Mouse (Mus musculus) midbrain, embryonic 13.5 days (tissue): Measurements from ENCODE around the gene Bdkrb2. TPM values are rescaled to one million over a fixed set of nuclear protein-coding genes. Genes with fewer than 3 reads are reported as not detected.

Experiments used
- ATAC-seq: fragments of 200-750 bp; cut with Nextera tagmentation; 2 replicates; pipeline ENCODE4 v1.8.0; 2017; ENCODE audit warnings: mild to moderate bottlenecking, moderate TSS enrichment, moderate library complexity
- H3K27ac ChIP-seq: fragments of 300-500 bp; sonication (generic); 2 replicates; pipeline ENCODE4 v1.5.1; 2015; ENCODE audit warnings: inconsistent platforms, mild to moderate bottlenecking, moderate library complexity
- H3K27me3 ChIP-seq: fragments of 300-500 bp; sonication (generic); 2 replicates; pipeline ENCODE4 v1.6.1; 2015; ENCODE audit warnings: mild to moderate bottlenecking, inconsistent platforms
- H3K36me3 ChIP-seq: fragments of 300-500 bp; sonication (generic); 2 replicates; pipeline ENCODE4 v1.6.1; 2015; ENCODE audit warnings: mild to moderate bottlenecking, inconsistent platforms
- H3K4me1 ChIP-seq: fragments of 300-500 bp; sonication (generic); replicated peaks from 2 replicates; pipeline ENCODE4 v1.6.1; 2015; ENCODE audit warnings: inconsistent platforms
- H3K4me2 ChIP-seq: fragments of 300-500 bp; sonication (generic); replicated peaks from 2 replicates; pipeline ENCODE4 v1.6.1; 2015; ENCODE audit warnings: moderate library complexity, mild to moderate bottlenecking, inconsistent platforms
- H3K4me3 ChIP-seq: fragments of 300-500 bp; sonication (generic); replicated peaks from 2 replicates; pipeline ENCODE4 v1.5.1; 2015; ENCODE audit warnings: mild to moderate bottlenecking, inconsistent platforms
- H3K9ac ChIP-seq: fragments of 300-500 bp; sonication (generic); replicated peaks from 2 replicates; pipeline ENCODE4 v1.6.1; 2015; ENCODE audit warnings: mild to moderate bottlenecking, inconsistent platforms
- H3K9me3 ChIP-seq: fragments of 300-500 bp; sonication (generic); 2 replicates; pipeline ENCODE4 v1.6.1; 2016; ENCODE audit warnings: mild to moderate bottlenecking, inconsistent platforms
- WGBS: fragments of 180-500 bp; shearing (Covaris S2); methylation state at CpG from one replicate; pipeline ENCODE4 v1.1.7; 2015; 5-methylcytosine and 5-hydroxymethylcytosine counted together
- polyA plus RNA-seq: library from polyadenylated mRNA; unstranded; fragments of >200 nt; fragmentation: Nextera tagmentation; extraction: Ambion mirVana; gene quantifications from 2 replicates; pipeline ENCODE4 v1.2.1, GENCODE M21; 2015

The Bdkrb2 gene
- polyA plus RNA-seq: 0.53 and 0.77 TPM in 2 replicates

DNA sequence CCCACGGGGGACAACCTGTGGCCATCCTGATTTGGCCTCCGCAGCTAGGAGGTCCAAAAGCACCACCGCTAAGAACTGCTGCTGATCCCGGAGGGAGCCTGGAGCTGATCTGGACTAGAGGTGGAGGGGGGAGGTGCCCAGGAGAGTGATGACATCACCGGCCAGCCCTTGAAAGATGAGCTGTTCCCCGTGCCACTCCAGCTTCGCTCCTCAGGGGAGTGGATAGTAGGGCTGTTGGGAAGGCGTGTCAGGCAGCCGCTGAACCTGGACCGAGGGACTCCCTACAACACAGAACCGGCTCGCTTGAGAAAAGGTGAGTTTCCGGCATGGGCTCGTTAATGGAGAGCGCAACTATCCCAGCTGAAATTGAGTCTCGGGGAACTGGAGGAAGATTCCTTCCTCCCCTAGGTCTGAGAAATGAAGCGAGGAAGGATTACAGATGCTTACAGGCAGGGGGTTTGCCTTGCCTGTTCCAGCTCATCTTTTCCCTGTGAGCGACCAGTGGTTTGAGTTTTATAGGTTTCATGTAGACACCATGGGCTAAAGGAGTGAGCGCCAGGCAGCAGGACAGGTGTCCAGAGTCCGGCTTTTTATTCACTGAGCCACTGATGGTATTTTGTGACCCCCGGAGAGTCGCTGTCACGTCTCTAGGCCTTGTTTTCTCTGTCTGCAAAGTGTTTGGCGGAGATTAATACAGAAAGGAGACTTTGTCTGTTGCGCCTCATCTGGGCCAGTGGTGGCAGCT, at the start of gene Bdkrb2:
Gene Bdkrb2 (plus strand): TSS at position 291 of the 745 bp plus-strand sequence.
- no peaks in the 10 kb centered on the region for H3K9me3 ChIP-seq
- peak within 1 kb of the TSS; percentile 35 for H3K4me3 ChIP-seq
- 2% methylated on average over 25 of the region's 25 CpGs for WGBS
- H3K9ac ChIP-seq: peak within 1 kb of the TSS; percentile 39
- H3K4me1 ChIP-seq: peaks cover 23% of the 10 kb centered on the region
- H3K36me3 ChIP-seq: no peaks in the 10 kb centered on the region
- H3K27ac ChIP-seq: no peak within 1 kb of the TSS
- H3K27me3 ChIP-seq: peaks cover 49% of the 10 kb centered on the region
- ATAC-seq: peak; percentile 69
- peak within 1 kb of the TSS; percentile 65 for H3K4me2 ChIP-seq

GRCm38 (mm10) chr12:105514111-105514510, 48.9 kb upstream of the Bdkrb2 start:
- no peak for ATAC-seq
- H3K4me2 ChIP-seq: no peak overlapping the region
- WGBS: 87% methylated on average over 10 of the region's 10 CpGs
- no peak overlapping the region for H3K4me3 ChIP-seq
- no peak overlapping the region for H3K9ac ChIP-seq
- no peaks in the 10 kb centered on the region for H3K27me3 ChIP-seq
- H3K9me3 ChIP-seq: no peaks in the 10 kb centered on the region
- no peaks in the 10 kb centered on the region for H3K36me3 ChIP-seq
- no peak overlapping the region for H3K27ac ChIP-seq
- no peaks in the 10 kb centered on the region for H3K4me1 ChIP-seq

DNA sequence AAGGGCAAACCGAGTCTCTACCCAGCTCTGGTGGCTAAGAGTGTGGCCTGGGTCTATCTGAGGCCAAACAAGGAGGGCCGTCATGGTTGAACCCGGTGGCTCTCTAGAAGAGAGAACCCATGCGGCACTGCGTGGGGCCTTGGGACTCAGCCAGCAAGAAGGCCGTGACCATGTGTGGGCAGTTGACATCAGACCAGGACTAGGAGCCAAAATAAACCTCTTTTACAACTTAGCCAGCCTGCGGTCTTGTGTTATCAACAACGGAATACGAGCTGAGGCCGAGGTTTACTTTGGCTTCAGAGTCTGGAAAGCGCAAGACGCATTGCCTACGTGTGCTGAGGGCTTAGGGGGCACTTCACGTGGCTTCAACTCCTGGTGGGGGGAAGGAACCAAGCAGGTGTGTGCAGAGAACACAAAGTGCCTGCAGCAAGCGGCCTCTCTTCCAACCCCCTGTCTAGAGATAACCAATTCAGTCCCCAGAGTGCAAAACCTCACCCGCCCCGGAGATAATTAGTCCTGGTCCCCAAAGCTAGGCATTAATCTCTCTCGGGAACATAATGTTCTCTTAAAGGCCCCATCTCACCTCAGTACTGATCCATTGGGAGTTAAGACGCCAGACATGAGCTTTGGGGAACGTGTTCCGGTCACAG, 45.9 kb upstream of the Bdkrb2 start:
- Histone ChIP-seq H3K9me3 (no peaks in the 10 kb centered on the region), H3K4me2 (no peak overlapping the region), H3K4me1 (no peaks in the 10 kb centered on the region), H3K36me3 (no peaks in the 10 kb centered on the region), H3K27me3 (no peaks in the 10 kb centered on the region), H3K27ac (no peak overlapping the region), H3K4me3 (no peak overlapping the region), H3K9ac (no peak overlapping the region)
- ATAC-seq: no peak
- 86% methylated on average over 21 of the region's 21 CpGs for WGBS

- H3K27me3 ChIP-seq: no peaks in the 10 kb centered on the region
- 83% methylated on average over 2 of the region's 2 CpGs for WGBS
- no peak overlapping the region for H3K27ac ChIP-seq
- H3K4me1 ChIP-seq: no peaks in the 10 kb centered on the region
- ATAC-seq: no peak
- H3K4me3 ChIP-seq: no peak overlapping the region
- no peaks in the 10 kb centered on the region for H3K9me3 ChIP-seq
- no peak overlapping the region for H3K4me2 ChIP-seq
- no peak overlapping the region for H3K9ac ChIP-seq
- no peaks in the 10 kb centered on the region for H3K36me3 ChIP-seq
Observed at GRCm38 (mm10) chr12:105519851-105520250, 43.2 kb upstream of the Bdkrb2 start.

DNA sequence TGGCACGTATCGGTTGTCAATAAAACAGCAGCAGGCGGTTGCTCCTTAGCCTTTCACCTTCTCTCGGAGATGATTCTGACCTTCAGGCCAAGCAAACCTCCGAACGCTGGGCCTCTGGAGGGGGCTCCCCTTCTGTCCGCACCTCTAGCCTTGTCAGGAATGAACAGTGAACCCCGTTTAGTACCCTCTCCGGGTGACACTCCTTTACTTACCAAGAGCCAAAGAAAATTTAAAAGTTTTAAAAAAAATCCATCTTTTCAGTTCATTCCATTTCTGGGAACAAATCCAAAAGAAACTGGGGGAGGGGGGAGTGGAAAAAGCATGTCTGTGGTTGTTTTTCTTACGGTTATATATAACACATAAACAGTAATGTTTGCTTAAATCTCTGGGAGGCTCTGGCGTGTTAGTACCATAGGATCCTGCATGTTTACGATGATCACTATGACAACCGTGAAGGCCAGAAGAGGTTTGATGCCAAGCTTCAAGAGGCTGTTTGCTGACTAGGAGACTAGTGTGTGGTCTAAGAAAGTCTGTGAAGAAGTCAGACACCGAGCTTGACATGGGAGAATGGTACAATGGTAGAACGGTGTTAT, 41.8 kb upstream of the Bdkrb2 start:
- Histone ChIP-seq H3K36me3 (no peaks in the 10 kb centered on the region), H3K4me1 (no peaks in the 10 kb centered on the region), H3K4me3 (no peak overlapping the region), H3K27ac (no peak overlapping the region), H3K4me2 (no peak overlapping the region), H3K27me3 (no peaks in the 10 kb centered on the region), H3K9ac (no peak overlapping the region), H3K9me3 (no peaks in the 10 kb centered on the region)
- no peak for ATAC-seq
- WGBS: 76% methylated on average over 15 of the region's 15 CpGs

- H3K9me3 ChIP-seq: no peaks in the 10 kb centered on the region
- H3K4me1 ChIP-seq: no peaks in the 10 kb centered on the region
- no peak overlapping the region for H3K4me3 ChIP-seq
- H3K4me2 ChIP-seq: no peak overlapping the region
- H3K9ac ChIP-seq: no peak overlapping the region
- no peaks in the 10 kb centered on the region for H3K27me3 ChIP-seq
- WGBS: 71% methylated on average over 2 of the region's 2 CpGs
- H3K36me3 ChIP-seq: no peaks in the 10 kb centered on the region
- ATAC-seq: no peak
- H3K27ac ChIP-seq: no peak overlapping the region
Observed at GRCm38 (mm10) chr12:105523737-105524136, 39.3 kb upstream of the Bdkrb2 start.

- ATAC-seq: no peak
- Histone ChIP-seq H3K9ac (no peak overlapping the region), H3K27ac (no peak overlapping the region), H3K4me1 (no peaks in the 10 kb centered on the region; the same call in 1 of the 2 replicates), H3K27me3 (no peaks in the 10 kb centered on the region), H3K36me3 (no peaks in the 10 kb centered on the region), H3K4me3 (no peak overlapping the region), H3K9me3 (no peaks in the 10 kb centered on the region), H3K4me2 (no peak overlapping the region)
- WGBS: 98% methylated on average over 3 of the region's 3 CpGs
Observed at GRCm38 (mm10) chr12:105526186-105526585, 36.8 kb upstream of the Bdkrb2 start.

- Histone ChIP-seq H3K36me3 (no peaks in the 10 kb centered on the region), H3K4me3 (no peak overlapping the region), H3K27ac (no peak overlapping the region), H3K27me3 (no peaks in the 10 kb centered on the region), H3K9me3 (no peaks in the 10 kb centered on the region), H3K4me1 (peaks cover 5% of the 10 kb centered on the region), H3K9ac (no peak overlapping the region), H3K4me2 (no peak overlapping the region)
- 77% methylated on average over 5 of the region's 5 CpGs for WGBS
- peak; percentile 53; the same call in 1 of the 2 replicates for ATAC-seq
Observed at GRCm38 (mm10) chr12:105526829-105527228, 36.2 kb upstream of the Bdkrb2 start.

GRCm38 (mm10) chr12:105529545-105529944, 33.5 kb upstream of the Bdkrb2 start:
- no peaks in the 10 kb centered on the region for H3K36me3 ChIP-seq
- no peaks in the 10 kb centered on the region for H3K9me3 ChIP-seq
- no peak overlapping the region for H3K9ac ChIP-seq
- peaks cover 12% of the 10 kb centered on the region for H3K4me1 ChIP-seq
- H3K27me3 ChIP-seq: no peaks in the 10 kb centered on the region
- WGBS: 74% methylated on average over 9 of the region's 9 CpGs
- H3K4me2 ChIP-seq: no peak overlapping the region
- no peak overlapping the region for H3K27ac ChIP-seq
- ATAC-seq: no peak
- H3K4me3 ChIP-seq: no peak overlapping the region

DNA sequence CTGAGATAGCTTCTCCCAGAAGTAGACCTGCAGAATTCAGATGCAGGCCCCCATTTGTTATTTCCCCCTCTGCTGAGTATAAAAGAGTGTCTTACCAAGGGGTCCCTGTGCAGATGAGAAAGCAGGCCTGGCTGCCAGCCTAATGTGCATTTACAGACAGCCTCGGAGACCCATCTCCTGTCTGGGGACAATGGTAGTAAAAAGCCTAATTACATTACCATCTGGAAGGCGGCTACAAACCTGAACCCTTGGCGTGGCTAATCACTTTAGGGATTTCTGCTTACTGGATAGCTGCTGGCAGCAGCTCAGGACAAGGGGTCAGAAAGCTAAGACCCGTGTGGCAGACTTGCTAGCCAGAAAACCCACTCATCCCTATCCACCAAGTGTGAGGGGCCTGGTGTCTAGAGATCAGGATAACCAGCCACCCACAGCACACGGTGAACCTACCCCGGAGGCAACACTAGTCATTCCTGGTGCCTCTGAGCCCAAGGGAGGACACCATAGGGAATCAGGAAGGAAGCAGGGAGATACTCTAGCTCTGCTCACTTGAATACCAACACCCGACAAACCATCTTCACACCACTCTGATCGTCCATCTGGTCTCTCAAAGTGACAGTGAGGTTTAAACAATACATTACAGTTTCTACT, 31.2 kb upstream of the Bdkrb2 start:
- H3K4me1 ChIP-seq: peaks cover 12% of the 10 kb centered on the region
- H3K4me2 ChIP-seq: no peak overlapping the region
- peak; percentile 30; the same call in 1 of the 2 replicates for ATAC-seq
- no peak overlapping the region for H3K4me3 ChIP-seq
- no peak overlapping the region for H3K9ac ChIP-seq
- no peaks in the 10 kb centered on the region for H3K27me3 ChIP-seq
- no peaks in the 10 kb centered on the region for H3K9me3 ChIP-seq
- 32% methylated on average over 8 of the region's 8 CpGs for WGBS
- no peaks in the 10 kb centered on the region for H3K36me3 ChIP-seq
- H3K27ac ChIP-seq: no peak overlapping the region

- Histone ChIP-seq H3K9ac (no peak overlapping the region), H3K4me3 (no peak overlapping the region)
- 92% methylated on average over 4 of the region's 4 CpGs for WGBS
Observed at GRCm38 (mm10) chr12:105534842-105535241, 28.2 kb upstream of the Bdkrb2 start.

More at GRCm38 (mm10) chr12:105534842-105535241, 28.2 kb upstream of the Bdkrb2 start:
- Histone ChIP-seq H3K4me2 (no peak overlapping the region), H3K4me1 (peaks cover 12% of the 10 kb centered on the region), H3K27ac (no peak overlapping the region), H3K27me3 (no peaks in the 10 kb centered on the region), H3K36me3 (no peaks in the 10 kb centered on the region), H3K9me3 (no peaks in the 10 kb centered on the region)
- no peak for ATAC-seq
